9 mouse cellular contexts compared by ENCODE assay signal in the genomic region with DNA sequence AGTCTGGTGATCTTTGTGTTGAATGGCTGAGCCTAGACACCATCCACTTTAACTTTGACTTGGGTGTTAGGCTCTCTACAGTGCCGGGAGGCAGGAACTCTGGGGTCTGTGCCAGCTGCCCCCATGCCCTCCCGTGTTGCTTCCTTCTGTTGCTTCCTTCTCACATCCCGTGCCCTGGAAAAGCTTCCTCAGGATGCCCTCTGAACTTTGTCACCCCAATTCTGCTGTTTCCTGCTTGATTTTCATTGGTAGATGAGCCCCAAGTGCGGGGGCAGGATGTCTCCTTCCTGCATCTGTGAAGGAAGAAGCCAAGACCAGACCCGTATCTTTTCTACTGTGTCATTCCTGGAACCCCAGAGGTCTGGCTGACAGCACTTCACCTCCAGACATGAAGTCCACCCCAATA. TPM values are rescaled to one million over a fixed set of nuclear protein-coding genes. Genes with fewer than 3 reads are reported as not detected.
DNase-seq lines count a peak whose midpoint lies in the region; ATAC-seq and TF ChIP-seq lines count a peak whose summit lies in the region.
"Had no signal": no experiment of that assay in that cellular context is flagged by ENCODE, and none has a peak within 500 bp of the region (broad histone marks: within the 10 kb centered on the region; RNA-seq: fewer than 3 reads in every experiment).

No protein-coding gene starts in this region.

- H3K4me1 ChIP-seq in hindbrain, embryonic 13.5 days (replicated peaks), result peaks cover 25% of the 10 kb centered on the region
- H3K4me1 ChIP-seq in hindbrain, embryonic 14.5 days (replicated peaks; ENCODE audit: control insufficient read depth, insufficient read depth, low read length), result peaks cover 12% of the 10 kb centered on the region; the same call in 1 of the 2 replicates
- H3K4me1 ChIP-seq in brown adipose tissue, adult 24 weeks (ENCODE audit: control insufficient read depth, insufficient read depth, insufficient read length, low read length), result peaks cover 10% of the 10 kb centered on the region
- no peaks in the 10 kb centered on the region for H3K4me1 ChIP-seq in kidney, adult 2 months (ENCODE audit: control insufficient read depth, insufficient read depth, low read length)

- H3K27ac ChIP-seq in hindbrain, embryonic 13.5 days, result peak overlapping the region; percentile 60; the same call in 1 of the 2 replicates
- no peak overlapping the region for H3K27ac ChIP-seq in hindbrain, embryonic 14.5 days
- H3K27ac ChIP-seq in brown adipose tissue, adult 24 weeks (replicated peaks; ENCODE audit: low read depth, low read length), result peak overlapping the region; percentile 87
- peak overlapping the region; percentile 24 for H3K27ac ChIP-seq in kidney, adult 2 months (ENCODE audit: insufficient read depth, low read depth, low read length)

- H3K4me3 ChIP-seq in hindbrain, embryonic 13.5 days, result no peak overlapping the region
- no peak overlapping the region for H3K4me3 ChIP-seq in hindbrain, embryonic 14.5 days (replicated peaks; ENCODE audit: low read length)
- peak overlapping the region; percentile 38 for H3K4me3 ChIP-seq in brown adipose tissue, adult 24 weeks (ENCODE audit: insufficient read depth, low read depth, low read length)
- peak overlapping the region; percentile 31 for H3K4me3 ChIP-seq in kidney, adult 2 months (ENCODE audit: insufficient read depth, low read depth, low read length)

- H3K9me3 ChIP-seq in hindbrain, embryonic 13.5 days, result no peaks in the 10 kb centered on the region
- no peaks in the 10 kb centered on the region for H3K9me3 ChIP-seq in hindbrain, embryonic 14.5 days (ENCODE audit: control insufficient read depth, low read length)
- H3K9me3 ChIP-seq: G1E had no signal

- WGBS in hindbrain, embryonic 13.5 days, result 77% methylated on average over 5 of the region's 5 CpGs
- WGBS in hindbrain, embryonic 14.5 days, result 78% methylated on average over 5 of the region's 5 CpGs
- 48% methylated on average over 5 of the region's 5 CpGs for WGBS in kidney, adult 2 months

- no peak overlapping the region for H3K9ac ChIP-seq in hindbrain, embryonic 13.5 days
- H3K9ac ChIP-seq in hindbrain, embryonic 14.5 days, result no peak overlapping the region

- no peak for TF ChIP-seq POLR2A in kidney, adult 2 months (IDR thresholded peaks at IDR 0.05; ENCODE audit: low read depth, low read length)

- no peak for DNase-seq in hindbrain, embryonic 14.5 days (ENCODE audit: low spot score)
- peak; percentile 80 for DNase-seq in kidney, adult 2 months
- DNase-seq in lung, postnatal 4 days, result peak; percentile 49 to 73
- DNase-seq in spleen, postnatal 4 days (ENCODE audit: low spot score in 2 of 2), result no peak
- no peak for DNase-seq in layer of hippocampus, postnatal 25 days (ENCODE audit: extremely low spot score in 1 of 2, low spot score in 1 of 2)
- DNase-seq in frontal cortex, postnatal 10 days (ENCODE audit: low spot score in 2 of 2), result no peak

- H3K4me2 ChIP-seq in hindbrain, embryonic 13.5 days, result no peak overlapping the region
- no peak overlapping the region for H3K4me2 ChIP-seq in hindbrain, embryonic 14.5 days (replicated peaks)

- TF ChIP-seq CTCF in kidney, adult 2 months (conservative IDR thresholded peaks at IDR 0.05; ENCODE audit: insufficient read depth, insufficient read length, low read depth, low read length), result no peak

- ATAC-seq in hindbrain, embryonic 13.5 days (ENCODE audit: low FRiP score), result no peak
- ATAC-seq in hindbrain, embryonic 14.5 days (ENCODE audit: low FRiP score), result no peak

- no peaks in the 10 kb centered on the region for H3K36me3 ChIP-seq in hindbrain, embryonic 13.5 days
- no peaks in the 10 kb centered on the region for H3K36me3 ChIP-seq in hindbrain, embryonic 14.5 days (replicated peaks; ENCODE audit: control insufficient read depth, insufficient read depth)
- H3K36me3 ChIP-seq in kidney, adult 2 months (ENCODE audit: control insufficient read depth, insufficient read depth, low read length), result no peaks in the 10 kb centered on the region
- H3K36me3 ChIP-seq: G1E had no signal

- no peaks in the 10 kb centered on the region for H3K27me3 ChIP-seq in hindbrain, embryonic 13.5 days
- no peaks in the 10 kb centered on the region for H3K27me3 ChIP-seq in hindbrain, embryonic 14.5 days (ENCODE audit: control insufficient read depth, insufficient read depth, low read length)
- H3K27me3 ChIP-seq in kidney, adult 2 months (replicated peaks; ENCODE audit: control insufficient read depth, insufficient read depth, low read length), result no peaks in the 10 kb centered on the region

RNA-seq across cellular contexts. Expression of a gene that starts 41.4 kb away (rescaled TPM):
- 0.77 and 0.83 TPM in 2 replicates for polyA plus RNA-seq in hindbrain, embryonic 13.5 days (2015; fragmentation: Nextera tagmentation; extraction: Ambion mirVana)
- 1.6 TPM in 1 of 2 replicates, not detected in the other for polyA plus RNA-seq in hindbrain, embryonic 14.5 days (2014; fragmentation: Nextera tagmentation; extraction: Ambion mirVana)
- polyA plus RNA-seq in brown adipose tissue, adult 24 weeks (2012; ENCODE audit: insufficient read depth, insufficient read length, missing spikeins), result not detected in 2 replicates
- polyA plus RNA-seq in kidney, adult 2 months (2012; rRNA removed), result 1.2 and 1.3 TPM in 2 replicates
- 10 to 100 TPM in 1 of 2 experiments, 1 to 10 TPM in 1; 3.0 to 10.3 TPM for total RNA-seq in layer of hippocampus, postnatal 25 days (2021)
- polyA plus RNA-seq: G1E had no signal

Comparison
In these comparisons a context has a peak if more than half of its experiments do, and no peak if none do; other contexts are left out.
1. H3K4me3 ChIP-seq: peak in brown adipose tissue, adult 24 weeks (single experiment) and kidney, adult 2 months (single experiment); none in hindbrain, embryonic 13.5 days (single experiment) and hindbrain, embryonic 14.5 days (single experiment).
2. DNase-seq: peak in kidney, adult 2 months (single experiment) and lung, postnatal 4 days (2 of 2); none in hindbrain, embryonic 14.5 days (single experiment), spleen, postnatal 4 days (0 of 2), layer of hippocampus, postnatal 25 days (0 of 2) and frontal cortex, postnatal 10 days (0 of 2).